Mouse (Mus musculus) hindbrain, embryonic 14.5 days (tissue): Measurements from ENCODE around the gene Pfkfb3. TPM values are rescaled to one million over a fixed set of nuclear protein-coding genes. Genes with fewer than 3 reads are reported as not detected.

ENCODE experiments used
- polyA plus RNA-seq: library from polyadenylated mRNA; unstranded; fragments of >200 nt; fragmentation: Nextera tagmentation; extraction: Ambion mirVana; gene quantifications from 2 replicates; pipeline ENCODE4 v1.2.1, GENCODE M21; 2014

Gene Pfkfb3
- polyA plus RNA-seq, 1 experiment from 2014 or later = 32.0 TPM

Other genes with a start within 250 kb of the Pfkfb3 start
- 116 and 118 TPM in 2 replicates for gene Rbm17, start 50.1 kb upstream of the Pfkfb3 start, polyA plus RNA-seq
- gene Gm17490, start 72.2 kb upstream of the Pfkfb3 start, polyA plus RNA-seq = not detected in 2 replicates
- 0.09 TPM in 1 of 2 replicates, not detected in the other for gene Il2ra, start 88.7 kb upstream of the Pfkfb3 start, polyA plus RNA-seq
- 1.4 and 1.5 TPM in 2 replicates for gene Il15ra, start 151.2 kb upstream of the Pfkfb3 start, polyA plus RNA-seq
- 139 and 155 TPM in 2 replicates for gene Fbh1, start 223.5 kb upstream of the Pfkfb3 start, polyA plus RNA-seq
- gene Ankrd16, start 223.8 kb upstream of the Pfkfb3 start, polyA plus RNA-seq = 27.5 and 28.4 TPM in 2 replicates